Mouse (Mus musculus) skeletal muscle tissue, adult 2 months (tissue): Measurements from ENCODE around the gene Resp18.
A peak's percentile ranks its signal among the peaks of the same experiment; 100 is the strongest.
"Not testable (repeated sequence)": the region's sequence is repeated elsewhere in the genome, so short reads cannot be mapped to it uniquely, and the experiment has no call there.

ENCODE experiments used
- DNase-seq: peaks from one replicate; pipeline ENCODE4 v3.0.0-alpha.2; 2012; ENCODE audit warnings: low read depth, low spot score

The Resp18 gene

DNA sequence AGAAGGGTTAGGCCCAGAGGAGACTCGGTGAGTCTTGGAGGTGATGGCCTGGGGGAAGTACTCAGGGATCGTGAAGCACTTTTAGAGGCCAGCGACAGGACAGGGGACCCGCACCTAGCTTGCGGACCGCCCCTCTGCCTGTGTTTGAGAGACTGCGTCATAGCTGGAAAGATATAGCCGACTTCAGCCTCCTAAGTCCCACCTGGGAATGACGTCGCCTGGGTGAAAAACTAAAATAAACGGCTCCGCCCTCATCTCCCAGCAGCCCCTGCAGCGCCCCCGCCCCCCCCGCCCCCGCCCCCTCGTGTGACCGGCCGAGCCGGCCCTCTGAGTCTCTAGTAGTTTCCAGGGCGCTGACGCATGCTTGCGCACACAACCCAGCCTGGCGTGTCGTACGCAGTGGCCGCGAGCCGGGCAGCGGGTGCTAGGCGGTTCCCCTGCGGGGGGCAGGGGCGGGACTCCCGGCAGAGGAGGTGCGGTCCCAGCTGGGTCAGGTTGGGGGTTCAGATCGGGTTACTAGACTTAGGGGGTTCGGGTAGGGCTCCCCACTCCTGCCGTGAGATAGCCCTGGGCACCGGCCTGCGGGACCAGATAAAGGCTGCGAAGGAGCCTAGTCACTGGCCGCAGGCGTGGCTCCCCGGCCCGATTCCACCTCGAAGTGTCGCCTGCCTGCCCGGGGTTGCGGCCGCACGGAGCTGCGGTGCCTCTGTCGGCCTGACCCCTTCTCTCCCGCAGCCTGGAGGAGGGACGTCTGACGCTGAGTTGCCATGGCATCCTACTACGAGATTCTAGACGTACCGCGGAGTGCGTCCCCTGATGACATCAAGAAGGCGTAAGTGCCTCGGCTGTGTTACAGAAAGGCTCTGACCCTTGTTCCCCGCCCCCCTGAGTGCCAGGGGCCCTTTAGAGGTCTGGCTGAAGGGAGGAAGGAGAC lies 41.8 kb downstream of the Resp18 start, which contains the start of gene Dnajb2:
Dnajb2 (plus strand) TSS at position 290 of the 934 bp plus-strand sequence.
- peak; percentile 92 for DNase-seq

DNA sequence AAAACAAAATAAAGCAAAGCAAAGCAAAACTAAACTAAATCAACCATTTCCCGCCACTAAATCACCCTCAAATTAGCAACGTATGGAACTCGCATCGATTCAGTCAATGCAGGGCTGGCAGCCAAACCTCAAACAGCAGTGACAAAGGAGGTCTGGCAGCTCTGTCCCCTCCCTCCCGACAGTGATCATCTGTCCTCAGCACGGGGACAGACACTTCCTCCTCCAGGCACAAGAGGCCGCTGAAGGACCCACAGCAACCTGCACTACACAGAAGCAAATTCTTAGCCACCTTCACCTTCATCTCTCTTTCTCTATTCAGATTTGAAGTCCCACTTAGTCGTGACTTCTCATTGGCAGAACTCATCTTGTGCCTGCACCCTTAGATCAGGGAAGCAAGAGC lies 43.6 kb downstream of the Resp18 start:
- peak; percentile 59 for DNase-seq

DNA sequence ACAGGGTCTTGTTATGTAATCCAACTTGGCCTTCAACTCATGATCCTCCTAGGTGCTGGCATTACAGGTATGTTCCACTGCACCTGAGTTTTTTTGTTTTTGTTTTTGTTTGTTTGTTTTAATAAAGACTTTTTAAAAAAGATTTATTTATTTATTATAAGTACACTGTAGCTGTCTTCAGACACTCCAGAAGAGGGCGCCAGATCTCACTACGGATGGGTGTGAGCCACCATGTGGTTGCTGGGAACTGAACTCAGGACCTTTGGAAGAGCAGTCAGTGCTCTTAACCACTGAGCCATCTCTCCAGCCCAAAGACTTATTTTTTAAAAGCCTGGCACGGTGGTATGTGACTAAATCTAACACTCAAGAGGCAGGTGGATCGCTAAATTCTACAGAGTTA lies 45.7 kb downstream of the Resp18 start:
- DNase-seq, result not testable (repeated sequence)

DNA sequence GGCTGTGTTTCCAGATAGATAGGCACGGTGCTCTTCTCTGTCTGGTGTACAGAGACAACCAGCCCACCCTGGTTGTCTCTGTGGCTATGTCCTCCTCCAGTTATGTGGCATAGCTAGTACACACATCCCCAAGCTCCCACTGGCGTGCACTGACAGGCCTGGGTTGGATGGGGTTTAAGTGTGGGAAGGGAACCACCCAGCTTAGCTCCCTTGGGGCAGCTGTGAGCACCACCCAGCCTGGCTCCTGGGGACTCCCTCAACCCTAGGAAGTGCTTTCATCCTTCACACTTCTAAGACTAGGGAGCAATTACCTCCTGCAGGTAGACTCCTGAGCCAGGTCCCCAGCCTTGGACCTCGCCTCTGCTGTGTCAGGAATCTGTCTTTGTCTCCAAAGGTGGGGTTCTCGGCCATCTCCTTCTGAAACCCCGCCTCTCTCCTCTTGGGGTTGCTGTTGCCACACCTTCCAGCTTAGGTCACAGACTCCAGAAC lies 46.5 kb downstream of the Resp18 start, which contains the start of gene A630095N17Rik:
A630095N17Rik (minus strand) TSS at position 439 of the 489 bp plus-strand sequence.
- no peak for DNase-seq

DNA sequence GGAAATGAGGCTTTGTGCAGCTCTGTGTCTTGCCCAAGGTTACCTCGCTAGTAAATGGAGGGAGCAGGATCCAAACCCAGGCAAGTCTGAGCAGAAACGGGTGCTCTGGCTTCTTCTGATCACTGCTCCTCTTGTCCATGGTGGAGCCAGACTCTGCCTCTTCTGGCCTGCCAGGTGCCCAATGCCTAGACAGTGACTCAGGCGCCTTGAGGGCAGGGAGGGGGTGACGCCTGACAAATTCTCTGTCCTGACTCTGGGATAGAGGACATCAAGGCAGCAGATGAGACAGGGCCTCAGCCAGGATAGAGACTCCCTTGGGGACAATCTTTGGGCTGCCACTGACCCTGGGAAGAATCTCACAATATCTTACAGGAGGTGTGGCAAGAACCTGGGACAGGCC lies 47.0 kb downstream of the Resp18 start:
- DNase-seq, result no peak

DNA sequence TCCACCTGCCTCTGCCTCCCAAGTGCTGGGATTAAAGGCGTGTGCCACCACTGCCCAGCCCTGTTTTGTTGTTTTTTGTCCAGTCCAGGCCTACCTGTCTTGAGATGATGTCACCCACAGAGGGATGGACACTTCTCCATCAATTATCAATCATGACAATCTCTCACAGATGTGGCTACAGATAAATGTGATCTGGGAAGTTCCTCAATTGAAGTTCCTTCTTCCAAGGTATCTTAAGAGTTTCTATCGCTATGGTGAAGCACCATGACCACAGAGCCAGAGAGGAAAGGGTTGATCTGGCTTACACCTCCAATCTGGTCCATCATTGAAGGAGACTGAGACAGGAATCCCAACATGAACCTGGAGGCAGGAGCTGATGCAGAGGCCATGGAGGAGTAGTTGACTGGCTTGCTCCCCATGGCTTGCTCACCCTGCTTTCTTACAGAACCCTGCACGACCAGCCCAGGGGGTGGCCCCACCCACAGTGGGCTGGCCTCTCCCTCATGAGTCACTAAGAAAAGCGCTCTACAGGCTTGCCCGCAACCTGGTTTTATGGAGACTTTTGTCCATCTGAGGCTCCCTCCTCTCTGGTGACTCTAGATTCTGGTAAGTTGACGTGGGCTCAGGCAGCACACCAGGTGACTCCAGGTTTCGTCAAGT lies 47.8 kb downstream of the Resp18 start:
- no peak for DNase-seq

DNA sequence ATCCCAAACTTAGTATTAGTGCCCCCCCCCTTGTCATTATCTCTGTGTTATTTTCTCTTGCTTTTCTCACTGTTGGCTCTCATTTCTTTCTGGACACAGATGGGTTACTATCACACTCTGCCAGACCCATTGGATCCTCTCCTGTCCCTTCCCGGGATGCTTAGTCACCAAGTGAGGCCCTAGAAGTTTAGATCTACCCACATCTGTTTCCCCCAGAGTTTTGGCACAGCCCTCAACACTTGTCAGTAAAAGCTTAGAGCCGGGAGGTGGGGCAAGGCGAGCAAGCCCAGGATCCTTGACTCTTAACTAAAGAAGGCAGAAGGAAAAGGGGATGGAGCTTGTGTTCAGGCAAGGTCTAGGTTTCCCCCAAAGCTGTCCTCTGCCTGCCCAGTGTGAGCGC lies 49.1 kb downstream of the Resp18 start:
- no peak for DNase-seq

DNA sequence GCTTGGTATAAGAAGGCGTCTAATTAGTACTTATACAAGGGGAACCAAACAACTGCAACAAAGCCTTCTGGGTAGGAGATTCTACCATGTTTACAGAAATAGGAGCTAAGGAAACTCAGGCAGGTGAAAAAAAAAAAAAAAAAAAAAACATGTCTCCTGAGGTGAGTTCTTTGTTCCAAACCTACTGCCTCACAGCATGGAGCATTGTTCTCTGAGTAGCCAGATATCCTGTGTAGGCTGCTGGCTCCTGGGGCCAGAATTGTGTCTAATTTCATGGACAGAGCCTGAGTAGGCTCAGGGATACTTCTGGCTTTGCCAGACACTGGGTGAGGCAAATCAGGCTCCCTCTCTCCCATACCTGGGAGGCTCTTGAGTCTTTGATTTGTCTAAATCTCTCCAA lies 50.6 kb downstream of the Resp18 start:
- DNase-seq, result no peak

DNA sequence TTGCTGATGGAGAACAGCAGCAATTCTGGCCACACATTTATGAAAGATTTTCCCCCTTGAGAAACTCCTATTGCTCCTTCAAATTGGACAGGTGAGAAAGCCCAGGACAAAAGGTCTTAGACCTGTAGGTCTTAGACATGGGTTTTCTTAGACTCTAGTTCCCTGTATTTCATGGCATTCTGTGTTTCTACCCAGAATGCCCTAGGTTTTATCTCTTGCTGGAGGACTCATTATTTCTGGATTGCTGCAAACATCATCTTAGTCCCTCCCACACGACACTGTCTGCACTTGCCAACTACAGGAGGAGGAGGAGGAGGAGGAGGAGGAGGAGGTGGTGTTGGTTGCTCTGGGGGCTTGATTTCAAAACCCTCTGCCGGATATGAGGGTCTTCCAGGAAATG lies 52.1 kb downstream of the Resp18 start:
- no peak for DNase-seq

DNA sequence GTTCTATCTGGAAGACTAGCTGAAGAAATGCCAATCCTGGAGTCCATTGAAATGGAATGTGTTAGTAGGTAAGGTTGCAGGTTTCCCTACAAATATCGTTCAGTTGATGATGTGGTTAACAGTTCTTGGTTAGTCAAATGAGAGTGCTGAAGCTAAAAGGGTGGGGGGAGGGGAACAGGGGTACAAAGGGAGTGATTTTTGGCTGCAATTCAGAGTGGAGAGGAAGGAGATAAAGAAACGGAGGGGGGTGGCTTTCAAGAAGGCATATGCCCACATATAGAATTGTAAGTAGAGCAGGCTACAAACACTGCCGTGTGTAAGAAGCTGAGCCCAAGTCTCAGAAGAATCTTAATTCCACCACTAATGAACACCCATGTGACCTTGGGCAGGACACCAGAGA lies 52.7 kb downstream of the Resp18 start:
- DNase-seq, result no peak

DNA sequence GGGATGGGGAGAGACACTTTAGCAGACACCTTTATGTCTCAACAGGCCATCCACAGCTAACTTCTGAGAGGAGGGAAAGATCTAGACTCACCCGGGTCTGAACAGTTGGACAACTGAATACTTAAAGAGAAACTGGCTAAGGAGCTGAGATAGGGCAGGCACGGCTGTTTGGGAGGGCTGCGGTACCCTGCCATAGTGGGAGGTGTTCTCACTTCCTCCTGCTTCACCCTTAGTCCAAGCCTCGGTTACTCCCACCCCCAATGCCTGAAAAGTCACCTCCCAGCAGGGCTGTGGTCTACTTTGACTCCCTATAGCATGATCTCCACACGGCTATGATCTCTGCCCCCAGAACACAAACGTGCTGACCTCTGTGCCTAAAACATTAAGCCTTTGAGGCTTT lies 54.7 kb downstream of the Resp18 start:
- DNase-seq, result no peak

DNA sequence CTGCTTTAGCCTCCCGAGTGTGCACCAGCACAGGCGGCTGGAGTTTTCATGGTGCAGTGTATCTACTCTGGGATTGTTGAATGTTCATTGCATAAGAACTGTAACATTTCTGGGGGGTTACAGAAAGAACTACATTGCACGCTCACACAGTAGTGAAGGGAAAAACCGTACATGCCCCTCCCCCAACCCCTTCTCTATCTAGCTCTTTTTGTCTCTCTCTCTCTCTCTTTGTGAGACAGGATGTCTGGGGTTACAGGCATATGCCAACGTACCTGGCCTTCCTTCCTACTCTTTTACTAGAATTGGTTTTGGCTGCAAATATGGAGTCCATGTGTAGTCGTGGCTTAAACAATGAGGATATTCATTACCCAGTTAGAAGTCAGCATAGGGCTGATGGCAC lies 55.3 kb downstream of the Resp18 start:
- no peak for DNase-seq
